Mouse (Mus musculus) small intestine, adult 2 months (tissue): ENCODE measurements around the gene Pdzph1. TPM values are rescaled to one million over a fixed set of nuclear protein-coding genes. Genes with fewer than 3 reads are reported as not detected.

ENCODE experiments used
- H3K27ac ChIP-seq: fragments of 200-500 bp; 2 replicates; pipeline ENCODE4 v1.5.1; 2012; ENCODE audit warnings: low read depth, low read length, control low read depth, inconsistent platforms; ENCODE audit not compliant: insufficient read depth
- H3K27me3 ChIP-seq: fragments of 200-500 bp; 2 replicates; pipeline ENCODE4 v1.6.1; 2012; ENCODE audit warnings: mild to moderate bottlenecking, moderate library complexity, low read length, inconsistent platforms; ENCODE audit not compliant: control insufficient read depth, insufficient read depth
- H3K36me3 ChIP-seq: fragments of 200-500 bp; 2 replicates; pipeline ENCODE4 v1.6.1; 2012; ENCODE audit warnings: mild to moderate bottlenecking, low read length, control low read depth, inconsistent platforms; ENCODE audit not compliant: control insufficient read depth, insufficient read depth
- H3K4me1 ChIP-seq: fragments of 200-500 bp; 2 replicates; pipeline ENCODE4 v1.6.1; 2012; ENCODE audit warnings: low read length, inconsistent platforms, mixed read lengths; ENCODE audit not compliant: control insufficient read depth, insufficient read depth, insufficient read length
- H3K4me3 ChIP-seq: fragments of 200-500 bp; 2 replicates; pipeline ENCODE4 v1.5.1; 2012; ENCODE audit warnings: low read depth, mild to moderate bottlenecking, control low read depth, inconsistent platforms, low read length, moderate library complexity
- CTCF ChIP-seq: fragments of 200-500 bp; IDR thresholded peaks from 2 replicates; pipeline ENCODE4 v1.5.1; 2012; ENCODE audit warnings: low read depth, mild to moderate bottlenecking, control low read depth, inconsistent platforms, low read length, moderate library complexity, mixed read lengths; ENCODE audit not compliant: insufficient replicate concordance, insufficient read length; ENCODE audit errors: extremely low read depth
- POLR2A ChIP-seq: fragments of 200-500 bp; IDR thresholded peaks from 2 replicates; pipeline ENCODE4 v1.6.1; 2012; ENCODE audit warnings: low read depth, mild to moderate bottlenecking, control low read depth, inconsistent platforms, low read length, moderate library complexity
- WGBS: fragments of 180-500 bp; shearing (Covaris S2); methylation state at CpG from one replicate; pipeline ENCODE4 v1.1.7; 2018; 5-methylcytosine and 5-hydroxymethylcytosine counted together
- polyA plus RNA-seq: library from polyadenylated mRNA; depleted of rRNA; stranded (reverse); fragments of >200 nt; gene quantifications from 2 replicates; pipeline ENCODE4 v1.2.3, GENCODE M21; 2012

The Pdzph1 gene
- polyA plus RNA-seq, 1 experiment: not detected

DNA sequence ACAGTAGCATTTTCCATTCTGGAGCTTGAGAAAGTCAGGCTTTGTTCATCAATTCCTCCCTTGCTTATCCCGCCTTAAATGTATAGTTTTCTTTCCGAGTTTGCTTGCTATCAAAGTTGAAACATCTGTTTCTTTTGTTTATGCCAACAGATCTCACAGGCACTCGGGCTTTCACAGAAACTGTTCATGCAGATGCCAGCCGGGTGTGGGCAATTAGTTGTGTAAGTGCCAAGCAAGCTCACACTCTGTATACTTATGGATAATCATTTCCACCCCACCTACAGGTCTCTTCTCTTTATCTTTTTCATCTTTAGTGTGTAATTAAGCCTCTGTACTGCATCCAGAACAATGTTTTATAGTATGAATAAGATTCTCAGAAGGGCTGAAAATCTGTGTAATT, 53.6 kb downstream of the Pdzph1 start:
- H3K4me3 ChIP-seq: no peak overlapping the region
- H3K4me1 ChIP-seq: no peaks in the 10 kb centered on the region
- H3K27me3 ChIP-seq: no peaks in the 10 kb centered on the region
- no peaks in the 10 kb centered on the region for H3K36me3 ChIP-seq
- no peak overlapping the region for H3K27ac ChIP-seq
- TF ChIP-seq POLR2A (no peak), CTCF (no peak)
- WGBS: 48% methylated on average over 4 of the region's 4 CpGs

DNA sequence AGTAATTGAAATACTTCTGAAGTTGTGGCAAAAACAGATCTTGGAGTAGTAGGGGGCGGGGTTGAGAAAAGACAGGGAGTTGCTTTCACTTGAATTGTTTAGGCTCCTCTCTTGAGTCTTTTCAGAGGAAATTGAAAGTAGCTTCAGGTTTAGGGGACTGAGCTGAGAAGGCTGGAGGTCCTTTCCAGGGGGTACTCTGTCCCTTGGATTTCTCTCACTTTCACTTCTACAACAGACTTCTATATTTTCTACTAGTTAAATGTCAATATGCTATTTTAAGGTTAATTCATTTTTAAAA, 58.2 kb downstream of the Pdzph1 start:
- Histone ChIP-seq H3K27ac (no peak overlapping the region), H3K27me3 (no peaks in the 10 kb centered on the region), H3K4me1 (no peaks in the 10 kb centered on the region), H3K36me3 (no peaks in the 10 kb centered on the region), H3K4me3 (no peak overlapping the region)
- TF ChIP-seq POLR2A: no peak
- no peak for TF ChIP-seq CTCF
- WGBS: 60% methylated on average over 1 of the region's 1 CpGs

DNA sequence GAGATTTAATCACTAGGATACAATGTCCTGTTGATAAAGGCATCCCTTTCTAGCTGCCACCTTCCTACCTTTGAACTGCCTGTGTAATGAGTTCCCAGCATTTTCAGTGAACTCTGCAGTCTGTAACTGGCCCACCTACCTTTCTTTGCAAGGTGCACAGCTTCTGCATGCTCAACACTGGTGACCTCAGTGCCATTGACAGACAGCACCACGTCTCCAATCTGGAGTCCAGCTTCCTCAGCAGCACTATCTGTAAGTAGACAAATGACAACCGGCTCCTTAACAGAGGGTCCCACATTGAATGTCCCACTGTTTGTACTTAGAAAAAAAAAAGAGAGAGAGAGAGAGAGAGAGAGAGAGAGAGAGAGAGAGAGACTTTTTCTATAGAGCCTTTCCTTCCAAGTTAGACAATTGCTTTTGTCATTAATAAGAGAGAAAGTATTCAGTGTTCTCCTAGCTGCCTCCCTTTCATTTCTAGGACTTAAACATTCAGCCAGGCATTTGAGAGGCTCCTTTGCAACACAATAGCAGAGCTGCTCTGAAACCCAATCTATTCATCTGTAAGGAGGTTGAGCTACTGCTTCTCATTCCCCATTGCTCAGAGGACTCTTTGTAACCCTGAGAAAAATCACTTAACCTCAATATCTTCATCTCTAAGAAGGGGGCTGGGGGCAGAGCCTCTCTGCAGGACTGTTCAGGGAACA, 58.7 kb downstream of the Pdzph1 start:
- WGBS: 32% methylated on average over 2 of the region's 2 CpGs
- H3K27me3 ChIP-seq: no peaks in the 10 kb centered on the region
- TF ChIP-seq POLR2A (no peak), CTCF (no peak)

DNA sequence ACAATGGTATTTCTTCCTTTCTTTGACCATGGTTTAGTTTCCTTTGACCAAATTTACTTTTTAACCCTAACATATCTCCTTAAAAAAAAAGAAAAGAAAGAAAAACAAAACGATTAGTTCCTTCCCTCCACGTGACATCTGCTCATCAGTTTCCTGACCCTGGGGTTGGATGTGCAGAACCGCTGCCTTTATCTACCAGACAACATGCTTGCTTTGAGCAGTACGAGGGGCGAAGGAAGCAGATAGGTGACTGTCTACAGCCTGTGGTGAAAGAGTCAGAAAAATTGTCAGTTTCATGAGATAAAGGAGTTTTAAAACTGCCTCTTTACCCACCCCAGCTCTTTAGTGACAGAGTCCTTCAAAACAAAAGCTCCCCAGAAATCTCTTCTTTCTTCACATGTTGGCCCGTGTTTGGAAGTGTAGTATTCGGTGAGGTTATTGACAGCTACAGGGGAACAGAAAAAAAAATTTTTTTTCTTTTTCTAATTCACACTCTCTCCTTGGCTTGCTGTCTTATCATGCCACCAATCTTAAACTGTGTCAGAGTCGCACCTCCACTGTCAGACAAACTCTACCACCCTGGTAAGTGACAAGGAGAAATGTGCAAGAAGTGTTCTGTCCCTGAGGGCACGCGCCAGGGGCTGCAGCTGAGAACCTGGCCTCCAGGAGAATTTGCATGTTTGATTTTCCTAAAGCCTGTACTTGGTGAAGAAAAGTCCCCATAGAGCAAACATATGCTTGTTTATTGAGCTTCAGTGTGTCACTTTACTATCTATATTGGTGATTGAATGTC, 66.2 kb downstream of the Pdzph1 start:
- no peak for TF ChIP-seq POLR2A
- TF ChIP-seq CTCF: no peak
- Histone ChIP-seq H3K36me3 (no peaks in the 10 kb centered on the region), H3K27me3 (no peaks in the 10 kb centered on the region), H3K4me3 (no peak overlapping the region), H3K27ac (no peak overlapping the region), H3K4me1 (no peaks in the 10 kb centered on the region)
- WGBS: 63% methylated on average over 10 of the region's 10 CpGs

More for the DNA sequence above, 58.7 kb downstream of the Pdzph1 start:
- H3K27ac ChIP-seq: no peak overlapping the region
- H3K36me3 ChIP-seq: no peaks in the 10 kb centered on the region
- H3K4me3 ChIP-seq: no peak overlapping the region
- H3K4me1 ChIP-seq: no peaks in the 10 kb centered on the region

DNA sequence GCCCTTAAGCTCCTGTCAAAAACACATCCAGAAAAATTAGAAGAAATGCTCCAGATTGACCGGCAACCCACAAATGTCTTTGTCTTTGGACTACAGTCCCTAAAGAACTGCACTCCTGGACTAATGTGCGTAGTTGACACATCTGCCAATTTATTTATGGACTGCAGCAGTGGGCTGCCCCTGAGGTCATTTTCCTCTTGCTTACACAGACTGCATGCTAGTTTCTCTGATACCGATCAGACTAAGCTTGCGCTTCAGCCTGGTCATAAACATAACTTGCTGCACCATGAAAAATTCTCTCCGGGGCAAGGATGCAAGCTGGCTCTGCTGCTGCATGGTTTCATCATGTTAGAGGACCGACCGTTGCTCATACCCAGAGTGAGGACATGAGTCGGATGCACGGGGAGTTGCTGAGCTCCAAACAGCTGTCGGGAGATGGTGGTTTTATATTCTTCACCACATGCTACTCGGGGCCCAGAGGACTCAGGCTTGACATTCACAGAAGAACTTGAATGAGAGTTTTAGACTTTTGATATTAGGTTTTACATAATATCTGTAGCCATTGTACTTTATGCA, 67.2 kb downstream of the Pdzph1 start:
- H3K27ac ChIP-seq: no peak overlapping the region
- H3K27me3 ChIP-seq: no peaks in the 10 kb centered on the region
- no peaks in the 10 kb centered on the region for H3K4me1 ChIP-seq
- H3K4me3 ChIP-seq: no peak overlapping the region
- H3K36me3 ChIP-seq: no peaks in the 10 kb centered on the region
- no peak for TF ChIP-seq POLR2A
- no peak for TF ChIP-seq CTCF
- WGBS: 68% methylated on average over 11 of the region's 11 CpGs

DNA sequence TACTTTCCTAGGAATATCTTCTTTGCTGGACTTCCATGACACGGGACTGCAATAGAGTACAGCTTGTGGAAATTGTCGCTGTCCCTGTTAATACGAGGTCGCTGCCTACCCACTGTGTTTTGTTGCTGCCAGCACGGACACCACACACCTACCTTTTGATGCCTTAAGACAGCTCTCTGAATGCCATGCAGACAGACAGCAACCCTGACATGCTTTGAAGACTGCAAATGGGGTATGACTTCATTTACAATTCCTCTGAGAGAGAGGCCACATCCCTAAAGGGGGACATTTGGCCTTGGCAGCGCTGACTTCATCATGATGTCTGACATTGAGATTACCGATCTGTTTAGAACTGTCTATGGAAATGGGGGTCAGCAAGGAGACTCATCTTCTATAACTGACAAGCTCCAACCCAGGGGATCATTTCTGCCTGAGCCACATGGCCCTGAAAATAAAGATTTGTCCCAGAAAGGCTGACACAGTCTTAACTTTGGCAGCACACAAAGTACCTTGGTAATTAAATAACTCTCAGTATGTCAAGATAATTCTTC, 67.8 kb downstream of the Pdzph1 start:
- H3K27ac ChIP-seq: no peak overlapping the region
- no peaks in the 10 kb centered on the region for H3K36me3 ChIP-seq
- H3K27me3 ChIP-seq: no peaks in the 10 kb centered on the region
- H3K4me3 ChIP-seq: no peak overlapping the region
- no peaks in the 10 kb centered on the region for H3K4me1 ChIP-seq
- 84% methylated on average over 7 of the region's 7 CpGs for WGBS
- no peak for TF ChIP-seq CTCF
- TF ChIP-seq POLR2A: no peak

DNA sequence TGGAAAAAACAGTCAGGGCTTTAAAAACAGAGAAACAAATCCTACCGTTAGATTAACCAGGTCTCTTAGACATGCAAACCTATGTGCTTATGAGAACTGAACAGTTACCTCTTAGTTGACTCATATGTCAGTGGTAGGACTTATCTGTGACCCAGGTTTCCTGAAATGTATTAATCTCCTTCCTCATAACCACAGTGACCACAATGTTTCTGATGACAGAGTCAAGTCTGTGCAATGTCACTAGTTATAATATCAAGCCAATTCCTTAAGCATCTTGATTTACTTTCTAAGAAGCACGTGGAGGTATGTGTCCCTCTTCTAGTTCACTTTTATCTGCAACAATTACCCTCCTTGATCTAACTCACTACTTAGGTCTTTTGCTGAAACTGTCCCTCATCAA, 68.4 kb downstream of the Pdzph1 start:
- TF ChIP-seq POLR2A (no peak), CTCF (no peak)
- Histone ChIP-seq H3K27me3 (no peaks in the 10 kb centered on the region), H3K27ac (no peak overlapping the region), H3K4me1 (no peaks in the 10 kb centered on the region), H3K36me3 (no peaks in the 10 kb centered on the region), H3K4me3 (no peak overlapping the region)
- WGBS: 71% methylated on average over 2 of the region's 2 CpGs
